Mouse (Mus musculus) adrenal gland, postnatal 10 days (tissue): ENCODE results near the gene Tigit. TPM values are rescaled to one million over a fixed set of nuclear protein-coding genes. Genes with fewer than 3 reads are reported as not detected.

Experiments used
- DNase-seq: peaks from one replicate; pipeline ENCODE4 v3.0.0; 2021; ENCODE audit warnings: mixed read lengths
- long read RNA-seq, 2 experiments: library from polyadenylated mRNA; stranded (forward); transcript quantifications; one replicate each; pipeline ENCODE4 v2.0.0; 2021
- total RNA-seq, 2 experiments: library from RNA; stranded (reverse); gene quantifications; 2 replicates each; pipeline ENCODE4 v1.2.3; 2021

The Tigit gene
- not detected for total RNA-seq
- long read RNA-seq, experiment 1, result 0 reads
- long read RNA-seq, experiment 2, result 0 reads

DNA sequence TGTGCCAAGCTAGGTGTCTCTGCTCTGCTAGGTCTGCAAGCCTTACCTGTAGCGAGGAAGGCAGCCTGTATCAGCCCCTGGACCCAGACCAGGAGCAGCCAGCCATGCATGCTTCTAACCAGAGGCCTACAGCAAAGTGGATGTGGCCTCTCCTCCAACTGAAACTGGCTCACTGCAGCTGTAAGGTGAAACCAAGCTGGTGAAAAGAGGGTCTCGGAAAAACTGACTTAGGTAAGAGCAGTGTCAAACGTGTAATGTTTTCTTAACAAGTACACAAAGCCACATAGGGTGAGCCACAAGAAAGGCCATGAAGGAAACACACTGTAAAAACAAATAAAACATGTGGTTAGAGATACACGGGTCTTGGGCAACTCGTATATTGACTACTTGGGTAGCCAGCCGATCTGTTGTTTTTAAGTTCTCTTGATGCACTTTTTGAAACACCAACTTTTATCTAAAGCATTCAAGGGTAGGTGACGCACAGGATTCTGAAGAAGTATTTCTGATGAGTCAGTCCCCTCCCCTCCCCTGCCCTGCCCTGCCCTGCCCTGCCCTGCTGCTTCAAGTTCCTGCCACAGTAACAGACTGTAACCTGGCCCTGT, at the start of gene Tigit:
TSS of gene Tigit (minus strand) at position 169 of the 602 bp plus-strand sequence.
- DNase-seq, result no peak

DNA sequence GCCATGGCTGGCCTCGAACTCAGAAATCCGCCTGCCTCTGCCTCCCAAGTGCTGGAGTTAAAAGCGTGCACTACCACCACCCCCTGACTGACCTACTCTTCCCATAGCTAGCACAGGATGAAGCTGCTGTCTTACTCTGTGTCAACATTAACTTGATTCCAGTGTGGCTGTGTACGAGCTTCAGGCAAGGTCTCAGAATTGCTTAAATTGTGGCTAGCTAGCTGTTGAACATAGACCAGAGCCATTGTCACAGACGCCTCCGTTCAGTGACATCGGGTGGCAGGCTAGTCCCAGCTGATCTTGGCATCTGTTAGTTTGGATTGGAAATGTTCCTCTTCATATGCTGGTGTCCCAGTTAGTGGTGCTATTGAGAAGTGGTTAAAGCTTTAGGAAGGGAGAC, 47.4 kb upstream of the Tigit start:
- no peak for DNase-seq

DNA sequence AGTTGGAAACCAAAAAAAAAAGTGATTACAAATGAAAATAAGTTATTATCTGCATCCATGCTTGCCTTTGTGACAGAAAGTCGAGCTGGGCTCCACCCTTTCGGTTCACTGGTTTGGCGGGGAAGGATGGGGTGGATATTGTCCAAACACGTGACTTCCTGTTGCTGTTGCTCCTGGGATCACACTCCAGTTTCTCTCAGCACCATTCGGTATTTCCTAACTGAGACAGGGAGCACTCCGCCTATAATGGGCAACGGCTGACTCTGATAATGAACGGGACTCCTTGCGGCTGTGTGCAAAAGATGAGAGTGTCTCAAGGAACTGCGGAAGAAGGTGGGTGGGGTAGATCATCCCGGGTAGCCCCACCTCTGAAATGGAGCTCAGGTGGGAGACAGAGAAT, 46.7 kb upstream of the Tigit start:
- DNase-seq, result no peak

DNA sequence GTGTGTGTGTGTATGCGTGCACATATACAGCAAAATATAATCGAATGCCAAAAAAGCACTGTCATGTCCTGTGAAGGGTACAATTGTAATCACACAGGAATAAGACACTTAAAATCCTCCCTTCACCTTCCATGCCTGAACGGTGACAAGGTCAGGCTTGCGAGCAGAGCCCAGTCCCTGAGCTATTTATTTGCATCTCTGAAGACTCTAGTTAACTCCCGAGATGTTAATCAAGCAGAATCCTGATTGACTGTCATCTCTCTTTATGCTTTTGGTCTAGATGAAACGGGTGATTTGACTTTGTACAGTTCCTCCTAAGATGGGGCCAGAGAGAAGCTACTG, 46.2 kb upstream of the Tigit start:
- DNase-seq, result no peak

DNA sequence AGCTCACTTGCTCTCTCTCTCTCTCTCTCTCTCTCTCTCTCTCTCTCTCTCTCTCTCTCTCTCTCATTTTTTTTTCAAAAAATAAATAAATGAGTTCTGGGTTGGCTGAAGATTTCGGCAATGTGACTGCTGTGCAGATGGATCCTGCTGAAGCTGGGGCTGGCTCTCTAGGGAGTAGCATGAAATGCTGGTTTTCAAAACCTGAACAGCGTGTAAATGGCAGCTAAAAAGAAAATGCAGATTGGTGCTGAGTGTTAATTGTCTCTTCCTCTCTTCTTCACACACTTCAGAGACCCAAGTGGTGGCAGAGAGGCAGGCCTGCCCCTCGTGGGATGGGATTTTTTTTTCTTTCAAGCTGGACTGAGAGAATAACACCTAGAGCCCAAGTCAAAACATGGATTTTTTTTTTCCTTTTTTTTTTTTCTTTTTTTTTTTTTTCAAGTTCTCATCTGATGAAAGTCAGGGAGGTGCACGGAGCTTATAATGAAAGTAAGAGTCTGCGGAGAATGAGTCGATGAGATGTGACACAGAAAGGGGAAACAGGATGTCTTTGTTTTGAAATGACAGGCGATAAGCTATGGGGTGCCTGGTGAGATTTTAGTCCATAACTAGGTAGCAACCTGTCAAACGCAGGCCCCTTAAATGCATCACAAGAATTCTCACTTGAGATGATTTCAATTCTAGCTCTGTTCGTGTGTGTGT, 45.6 kb upstream of the Tigit start:
- DNase-seq, result no peak

DNA sequence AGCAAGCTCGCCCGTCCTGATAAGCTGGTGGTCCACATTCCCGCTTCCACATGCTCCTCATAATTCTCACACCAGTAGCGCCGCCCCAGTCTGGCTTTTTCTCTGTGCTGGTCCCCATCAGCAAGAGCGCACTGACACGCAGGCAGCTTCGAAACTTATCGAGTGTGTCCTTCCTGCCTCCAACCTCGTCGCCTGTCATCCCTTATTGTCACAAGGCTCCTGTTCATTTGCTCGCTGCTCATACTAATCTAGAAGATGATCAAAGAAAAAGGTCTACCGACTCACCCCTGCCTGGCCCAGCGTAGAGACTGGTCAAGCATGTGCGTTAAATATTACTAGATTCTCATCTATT, 45.1 kb upstream of the Tigit start:
- no peak for DNase-seq

DNA sequence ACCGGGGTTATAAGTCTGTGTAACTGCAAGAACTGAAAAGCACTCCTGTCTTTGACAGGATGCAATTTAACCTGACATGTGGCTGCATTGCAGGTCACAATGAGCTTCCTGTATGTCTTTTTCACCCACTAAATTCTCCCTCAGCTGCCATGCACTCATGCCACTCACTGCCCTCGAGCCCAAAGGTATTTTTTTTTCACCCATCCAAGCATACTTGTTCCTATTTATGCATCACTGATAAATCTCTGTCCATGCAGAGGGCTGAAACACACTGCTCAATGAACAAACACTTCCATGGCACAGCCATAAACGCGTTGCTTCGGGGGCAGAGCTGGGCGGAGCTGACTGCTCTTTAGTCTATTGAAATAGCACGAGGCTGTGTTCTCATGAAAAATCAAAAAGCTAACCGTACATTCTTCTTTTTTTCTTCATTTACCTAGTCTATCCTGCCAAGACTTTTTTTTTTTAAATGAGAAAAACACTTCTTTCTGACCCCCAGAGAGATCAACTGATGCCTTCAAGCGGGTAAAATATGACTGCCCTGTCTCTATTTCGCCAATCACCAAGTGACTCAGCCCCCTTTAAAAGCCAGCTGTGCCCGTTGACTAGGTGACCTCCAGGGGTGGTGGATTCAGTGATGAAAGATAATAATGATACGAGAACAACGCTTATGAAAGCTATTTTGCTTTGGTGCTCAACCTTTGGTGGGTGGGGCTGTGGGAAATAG, 44.6 kb upstream of the Tigit start:
- no peak for DNase-seq

DNA sequence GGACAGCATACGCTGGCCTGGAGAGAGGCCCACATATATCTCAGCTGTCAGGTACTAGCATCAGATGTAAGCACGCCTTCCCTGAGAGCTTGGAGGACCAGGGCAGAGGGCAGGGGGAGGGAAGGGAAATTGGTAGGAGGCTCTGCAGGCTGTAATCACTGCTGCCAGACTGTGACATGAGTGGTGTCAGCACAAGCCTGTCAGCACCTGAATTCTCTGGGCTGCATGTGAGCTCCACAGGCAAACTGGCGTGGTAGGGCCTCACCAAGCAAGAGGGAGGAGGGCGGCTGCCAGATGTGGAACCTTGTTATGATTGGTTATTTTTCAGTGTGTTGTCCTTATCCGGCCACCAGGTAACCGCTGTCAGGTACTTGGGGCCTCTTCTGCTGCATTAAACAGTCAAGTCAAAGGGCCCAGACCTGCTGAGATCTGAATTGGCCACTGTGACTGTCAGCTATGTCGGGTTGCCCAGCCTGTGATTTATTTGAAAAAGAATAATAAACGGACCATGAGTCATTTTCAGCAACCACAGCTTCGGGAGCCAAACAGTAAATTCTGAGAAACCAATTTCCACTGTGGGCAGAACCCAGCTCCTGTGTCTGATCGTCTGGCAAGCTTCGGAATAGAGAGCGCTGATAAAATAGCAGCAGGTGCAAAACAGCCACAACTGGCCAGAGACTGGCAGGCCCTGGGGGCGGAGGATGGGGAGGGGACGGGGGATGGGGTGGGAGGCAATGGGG, 38.0 kb upstream of the Tigit start:
- peak; percentile 10 for DNase-seq

DNA sequence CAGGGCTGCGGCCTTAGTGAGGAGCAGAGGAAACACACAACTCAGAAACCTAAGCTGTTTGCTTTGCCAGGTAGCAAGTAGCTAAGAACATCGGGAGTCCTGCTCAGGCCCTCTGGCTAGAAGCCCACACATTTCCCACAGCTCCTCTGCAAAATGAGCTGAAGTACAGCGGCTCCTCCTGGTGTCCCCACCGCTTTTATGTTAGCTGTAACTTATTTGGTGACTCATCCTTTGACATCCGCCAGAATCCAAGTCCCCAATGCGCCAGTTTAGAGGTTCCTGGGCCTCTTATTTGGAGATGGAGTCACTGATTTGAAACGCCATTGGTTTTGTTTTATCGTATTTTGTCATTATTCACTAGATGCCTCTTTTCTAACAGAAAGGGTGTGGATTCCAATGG, 36.6 kb upstream of the Tigit start:
- DNase-seq, result peak; percentile 12

DNA sequence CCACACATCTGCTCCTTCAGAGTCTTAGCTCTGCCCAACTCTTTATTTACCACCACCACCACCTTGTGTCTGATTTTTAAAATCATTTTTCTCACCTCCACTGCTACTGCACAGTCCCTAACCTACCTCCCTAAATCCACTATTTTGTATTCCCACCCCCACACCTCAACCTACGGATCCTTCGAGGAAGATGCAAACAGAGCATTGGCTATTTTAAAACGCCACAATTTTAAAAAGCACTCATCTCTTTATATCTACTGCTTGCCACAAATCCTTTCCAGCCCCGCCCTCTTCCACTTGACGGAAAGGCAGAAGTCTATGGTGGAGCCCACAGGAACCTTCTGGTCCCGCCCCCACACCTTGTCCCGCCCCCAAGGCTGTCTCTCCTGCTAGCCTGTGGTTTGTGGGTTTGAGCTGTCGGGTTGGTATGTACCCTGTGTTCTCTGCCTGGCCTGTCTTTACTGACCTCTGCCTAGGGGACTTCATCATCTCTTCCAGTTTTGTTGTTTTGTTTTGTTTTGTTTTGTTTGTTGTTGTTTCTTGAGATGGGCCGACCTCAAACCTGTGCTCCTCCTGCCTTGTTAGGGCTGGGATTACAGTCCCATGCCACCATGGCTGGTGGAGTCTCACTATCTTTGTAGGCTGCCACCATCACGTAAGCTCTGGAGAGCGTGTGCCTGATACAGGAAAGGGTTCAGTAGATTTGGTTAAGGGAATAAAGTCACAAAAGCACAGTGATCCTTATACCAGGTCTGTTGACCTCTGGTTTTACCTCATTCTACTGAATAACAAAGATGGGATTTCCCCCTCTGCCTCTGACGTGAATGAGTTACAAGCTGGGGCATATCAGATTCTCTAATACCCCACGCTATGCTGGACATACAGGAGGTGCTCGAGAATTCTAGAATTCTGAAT, 35.0 kb upstream of the Tigit start:
- DNase-seq, result no peak

DNA sequence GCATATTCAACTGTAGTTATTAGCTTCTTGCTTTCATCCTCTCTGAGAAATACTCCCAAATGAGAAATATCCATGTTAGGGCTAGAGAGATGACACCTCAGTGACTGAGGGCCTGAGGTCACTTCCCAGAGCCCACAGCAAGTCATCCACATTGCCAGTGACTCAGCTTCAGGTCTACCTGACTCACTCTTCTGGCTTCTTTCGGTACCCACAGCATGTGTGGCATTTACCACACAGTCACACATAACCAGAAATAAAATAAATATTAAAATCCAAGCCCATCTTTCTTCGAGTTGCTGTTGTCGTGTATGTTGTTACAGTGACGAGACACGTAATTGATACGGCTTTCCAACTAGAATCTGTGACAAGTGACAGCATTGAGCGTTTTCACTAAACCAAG, 33.8 kb upstream of the Tigit start:
- no peak for DNase-seq

DNA sequence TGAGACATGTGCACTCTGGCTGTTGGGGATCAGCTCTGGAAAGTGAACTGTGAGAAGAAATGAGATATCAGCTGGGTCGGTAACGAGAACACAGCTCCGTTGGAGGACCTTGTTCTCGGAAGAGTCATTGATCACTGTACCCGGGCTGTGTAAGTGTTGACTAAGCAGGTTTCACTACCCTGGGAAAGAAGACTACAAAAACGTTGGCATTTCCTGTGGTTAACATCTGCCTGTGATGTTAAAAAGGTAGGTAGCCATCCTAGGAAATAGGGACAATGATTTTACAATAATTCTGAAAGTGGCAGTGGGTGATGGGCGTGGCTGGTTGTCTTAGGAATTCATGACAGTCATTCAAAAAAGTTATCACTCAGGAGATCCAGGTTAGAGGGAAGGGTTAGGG, 31.9 kb upstream of the Tigit start:
- no peak for DNase-seq

DNA sequence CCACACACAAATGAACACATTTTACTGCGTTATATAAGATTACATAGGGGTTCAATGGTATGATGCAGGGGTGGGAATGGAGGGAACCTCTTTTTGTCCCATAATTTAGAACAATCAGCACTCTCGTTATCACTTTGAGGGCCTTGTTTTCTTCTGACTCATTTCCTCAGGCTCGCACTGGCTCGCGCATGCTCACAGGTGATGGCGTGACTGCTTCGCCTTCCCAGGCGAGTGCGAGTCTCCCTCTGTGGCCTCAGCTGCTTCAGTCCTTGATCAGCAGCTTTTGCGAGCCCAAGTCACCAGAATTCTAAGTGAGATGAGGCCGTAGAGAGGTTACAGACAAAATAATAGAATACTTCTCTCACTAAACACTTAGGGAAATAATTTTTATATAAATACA, 30.2 kb upstream of the Tigit start:
- no peak for DNase-seq

DNA sequence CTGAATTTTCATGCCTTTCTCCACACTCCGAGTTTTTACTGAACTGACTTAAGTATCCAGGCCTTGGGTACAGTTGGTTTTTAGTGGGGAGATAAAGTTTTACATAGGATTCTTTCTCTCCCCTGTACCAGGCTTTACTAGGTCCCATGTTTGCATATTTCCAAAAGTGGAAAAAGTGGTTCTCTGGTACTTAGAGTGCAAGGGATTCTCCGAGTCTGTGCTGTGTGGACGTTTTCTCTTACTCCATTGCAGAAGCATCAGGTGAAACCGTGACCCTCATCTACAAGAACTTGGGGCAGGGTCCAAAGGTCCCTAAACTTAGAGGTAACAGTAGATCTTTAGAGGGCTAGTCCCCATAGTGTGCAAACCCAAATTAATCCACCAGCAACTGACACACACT, 28.7 kb upstream of the Tigit start:
- no peak for DNase-seq

DNA sequence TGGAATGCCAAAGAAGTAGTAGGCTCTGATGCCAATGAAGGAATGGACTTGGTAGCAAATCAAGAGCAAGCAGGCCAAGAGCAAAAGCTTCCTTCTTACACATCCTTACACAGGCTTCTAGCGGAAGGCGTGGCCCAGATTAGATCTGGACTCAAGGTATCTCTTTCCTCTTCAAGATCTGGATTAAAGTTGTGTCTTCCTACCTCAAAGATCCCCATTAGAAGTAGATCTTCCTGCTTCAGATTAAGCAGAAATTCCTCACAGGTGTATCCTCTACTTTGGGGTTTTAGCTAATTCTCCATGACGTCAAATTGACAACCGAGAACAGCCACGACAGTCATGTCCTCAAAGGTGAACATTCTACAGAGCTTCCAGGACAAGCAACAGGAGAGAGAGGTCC, 27.8 kb upstream of the Tigit start:
- no peak for DNase-seq

DNA sequence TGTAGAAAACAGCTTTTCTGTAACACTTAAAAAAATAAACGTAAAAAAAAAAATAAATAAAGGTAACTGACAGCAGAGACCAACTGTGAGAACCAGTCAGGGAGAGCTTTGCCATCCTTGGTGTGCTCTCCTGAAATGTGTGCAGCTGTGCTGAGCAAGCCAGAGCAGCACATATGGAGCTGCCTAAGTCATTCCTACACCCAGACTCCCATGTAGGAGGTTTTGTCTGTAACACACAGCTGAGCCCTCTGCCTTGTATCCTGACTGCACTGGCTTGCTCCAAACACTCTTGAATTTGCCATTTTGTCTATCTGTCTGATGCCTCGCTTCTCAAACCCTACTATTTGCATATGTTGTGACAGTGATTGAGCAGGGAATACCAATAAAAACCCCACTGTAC, 27.0 kb upstream of the Tigit start:
- DNase-seq, result no peak

DNA sequence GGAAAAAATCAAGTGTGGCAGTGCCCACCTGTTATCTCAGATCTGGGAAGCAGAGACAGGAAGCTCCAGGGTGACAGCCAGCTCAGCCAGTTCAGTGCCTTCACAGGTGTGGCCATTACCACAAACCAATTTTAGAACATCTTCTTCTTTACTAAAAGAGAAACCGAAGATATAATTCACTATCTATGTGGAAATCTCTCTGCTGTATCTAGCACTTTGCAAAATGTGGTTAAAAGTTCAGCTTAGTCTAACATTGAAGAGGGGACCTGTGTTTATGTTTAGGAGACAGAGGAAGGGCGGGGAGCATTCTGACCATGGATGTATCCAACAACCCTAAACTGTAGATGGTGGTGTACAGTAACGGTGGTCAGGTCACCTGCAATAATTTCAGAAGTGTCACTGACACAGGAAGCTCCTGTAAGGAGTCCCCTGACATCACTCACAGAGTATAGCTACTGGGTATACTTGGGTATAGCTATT, 26.3 kb upstream of the Tigit start:
- no peak for DNase-seq

DNA sequence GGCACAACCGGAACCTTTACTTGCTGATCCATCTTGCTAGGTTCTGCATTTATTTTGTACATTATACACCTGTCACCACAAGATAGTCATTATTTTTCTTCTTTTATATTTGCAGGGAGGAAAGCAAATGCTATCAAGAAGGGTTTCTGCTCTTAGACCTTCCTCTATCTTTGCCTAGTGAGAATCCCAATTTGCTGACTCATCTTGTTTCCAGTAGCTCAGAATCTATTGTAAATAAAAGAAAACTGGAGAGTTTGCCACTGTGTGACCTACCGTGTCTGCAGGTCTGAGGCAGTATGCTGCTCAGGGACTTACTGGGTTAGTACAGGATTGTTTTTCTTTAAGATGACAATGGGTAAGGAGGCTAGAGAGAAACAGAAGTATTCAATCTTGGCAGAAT, 24.0 kb upstream of the Tigit start:
- DNase-seq, result no peak

DNA sequence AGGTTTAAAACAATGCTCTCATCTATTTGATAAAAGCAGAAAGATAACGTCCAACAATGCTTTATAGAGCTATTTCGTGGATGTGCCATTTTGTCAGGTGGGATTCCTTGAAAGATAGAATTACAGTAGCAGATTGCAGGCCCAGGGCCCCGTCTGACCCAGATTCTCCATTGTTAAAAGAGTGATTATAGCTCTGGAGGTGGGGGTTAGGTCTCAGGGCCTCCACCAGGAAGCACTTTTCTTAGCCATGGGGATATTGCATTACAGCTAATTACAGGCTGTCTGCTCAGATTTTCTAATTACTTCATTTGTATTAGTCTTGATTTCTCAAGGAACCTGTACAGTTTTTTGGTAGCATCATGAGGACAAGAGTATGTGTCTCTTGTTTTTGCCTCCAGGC, 10.5 kb upstream of the Tigit start:
- DNase-seq, result no peak

DNA sequence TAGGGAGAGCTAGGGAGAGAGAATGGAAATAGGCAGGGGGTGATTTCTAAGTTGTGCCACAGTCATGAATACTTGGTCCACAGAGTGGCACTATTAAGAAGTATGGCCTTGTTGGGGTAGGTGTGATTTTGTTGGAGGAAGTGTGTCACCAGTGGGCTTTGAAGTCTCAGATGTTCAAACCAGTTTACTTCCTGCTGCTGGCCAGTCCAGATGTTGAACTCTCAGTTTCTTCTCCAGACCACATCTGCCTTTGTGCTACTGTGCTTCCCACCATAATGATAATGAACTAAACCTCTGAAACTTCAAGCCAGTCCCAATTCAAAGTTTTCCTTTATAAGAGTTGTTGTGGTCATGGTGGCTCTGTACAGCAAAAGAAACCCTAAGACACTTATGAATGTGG, 8.8 kb upstream of the Tigit start:
- no peak for DNase-seq

DNA sequence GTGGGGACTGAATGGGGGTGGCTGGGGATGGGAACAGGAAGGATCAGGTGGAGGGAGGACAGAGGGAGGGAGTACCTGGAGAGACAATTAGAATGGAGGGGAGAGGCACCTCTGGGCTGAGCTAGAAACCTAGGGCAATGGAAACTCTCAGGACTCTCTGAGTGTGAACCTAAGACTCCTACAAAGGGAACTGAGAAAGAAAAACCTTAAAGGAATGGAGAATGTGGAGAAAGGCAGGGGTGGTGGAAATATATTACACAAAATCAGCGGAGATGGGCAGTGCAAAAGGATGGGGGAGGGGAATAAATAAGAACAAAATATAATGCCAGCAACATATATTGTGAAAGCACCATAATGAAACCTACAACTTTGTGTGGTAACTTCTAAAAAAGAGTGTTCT, 8.0 kb upstream of the Tigit start:
- no peak for DNase-seq

DNA sequence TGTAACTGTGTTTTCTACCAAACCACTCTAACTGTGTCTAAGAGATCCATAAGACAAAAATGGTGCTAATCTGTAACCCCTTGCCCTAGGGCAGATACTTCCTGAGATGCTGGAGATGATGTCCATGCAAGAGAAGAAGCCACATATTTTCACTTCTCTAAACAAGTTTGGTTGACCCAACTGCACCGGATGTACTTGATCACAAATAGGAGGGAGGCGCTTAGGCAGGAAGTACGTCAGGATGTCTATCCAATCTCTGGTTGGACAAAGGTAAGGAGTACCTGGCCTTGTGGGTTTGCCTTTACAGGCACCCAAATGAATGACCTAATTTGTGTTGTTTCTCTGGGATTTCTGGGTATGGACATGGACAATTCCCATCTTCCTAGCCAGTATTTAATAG, 4.3 kb upstream of the Tigit start:
- DNase-seq, result no peak
